Mouse (Mus musculus) olfactory bulb, adult 2 months (tissue): Measurements from ENCODE around the gene Gng8.

Experiments used
- CTCF ChIP-seq: fragments of 200-500 bp; IDR thresholded peaks from 2 replicates; pipeline ENCODE4 v1.5.1; 2012; ENCODE audit warnings: low read depth, mild to moderate bottlenecking, low read length, moderate library complexity; ENCODE audit not compliant: insufficient read depth
- POLR2A ChIP-seq: fragments of 200-500 bp; IDR thresholded peaks from 2 replicates; pipeline ENCODE4 v1.6.1; 2012; ENCODE audit warnings: mild to moderate bottlenecking, low read depth, low read length, moderate library complexity; ENCODE audit not compliant: insufficient read depth

DNA sequence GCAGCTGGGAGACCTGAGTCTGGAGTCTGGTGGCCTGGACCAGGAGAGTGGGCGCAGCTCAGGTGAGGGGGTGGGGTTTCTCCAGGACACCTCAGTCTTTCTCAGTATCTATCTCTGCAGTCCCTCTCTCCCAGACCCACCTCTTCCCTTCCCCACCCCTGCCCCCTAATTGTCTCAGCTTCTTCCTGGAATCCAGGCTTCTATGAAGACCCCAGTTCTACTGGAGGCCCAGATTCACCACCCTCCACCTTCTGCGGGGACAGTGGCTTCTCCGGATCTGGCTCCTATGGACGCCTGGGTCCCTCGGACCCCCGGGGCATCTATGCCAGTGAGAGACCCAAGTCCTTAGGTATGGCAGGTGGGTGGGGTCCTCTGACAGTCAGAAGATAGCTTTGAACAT, 8.4 kb upstream of the Gng8 start:
- TF ChIP-seq CTCF (no peak), POLR2A (no peak)
